In the genomic region with DNA sequence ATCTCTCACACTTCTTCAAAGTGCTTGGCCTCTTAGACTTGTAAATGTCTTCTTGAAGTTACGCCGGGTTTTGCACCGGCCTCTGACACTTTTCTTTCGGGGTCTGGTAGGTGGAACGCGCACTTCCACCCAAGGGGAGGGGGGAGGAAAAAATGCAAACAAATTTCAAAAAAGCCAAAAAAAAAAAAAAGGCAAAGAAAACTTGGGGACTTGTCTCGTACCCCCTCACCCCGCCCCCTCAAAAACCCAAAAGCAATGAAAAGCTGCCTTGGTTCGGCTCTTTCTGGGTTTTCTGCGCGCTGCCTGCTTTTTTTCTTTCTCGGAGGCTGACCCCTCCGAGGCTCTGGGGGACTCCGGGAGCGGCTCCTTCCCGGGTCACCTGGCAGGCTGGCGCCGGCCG, we compare ENCODE assay signal across 8 mouse cellular contexts. TPM values are rescaled to one million over a fixed set of nuclear protein-coding genes. Genes with fewer than 3 reads are reported as not detected.
DNase-seq lines count a peak whose midpoint lies in the region; ATAC-seq and TF ChIP-seq lines count a peak whose summit lies in the region.

A gene (minus strand): TSS at position 120 of the 400 bp plus-strand sequence.

- no peaks in the 10 kb centered on the region for H3K4me1 ChIP-seq in kidney, adult 2 months (ENCODE audit: control insufficient read depth, insufficient read depth, low read length)
- peaks cover 51% of the 10 kb centered on the region for H3K4me1 ChIP-seq in hindbrain, embryonic 10.5 days (replicated peaks)
- peaks cover 2% of the 10 kb centered on the region; the same call in 1 of the 2 replicates for H3K4me1 ChIP-seq in liver, embryonic 11.5 days (replicated peaks; ENCODE audit: control insufficient read depth, insufficient read depth, low read length)

- H3K36me3 ChIP-seq in kidney, adult 2 months (ENCODE audit: control insufficient read depth, insufficient read depth, low read length) = no peaks in the 10 kb centered on the region
- no peaks in the 10 kb centered on the region for H3K36me3 ChIP-seq in hindbrain, embryonic 10.5 days
- H3K36me3 ChIP-seq in liver, embryonic 11.5 days (ENCODE audit: control insufficient read depth, insufficient read depth, low read length) = no peaks in the 10 kb centered on the region

- peak within 1 kb of the TSS; percentile 77 for H3K4me2 ChIP-seq in liver, embryonic 11.5 days

- H3K27ac ChIP-seq in kidney, adult 2 months (ENCODE audit: insufficient read depth, low read depth, low read length) = no peak within 1 kb of the TSS
- H3K27ac ChIP-seq in hindbrain, embryonic 10.5 days = peak within 1 kb of the TSS; percentile 95
- no peak within 1 kb of the TSS; the same call in 1 of the 2 replicates for H3K27ac ChIP-seq in liver, embryonic 11.5 days (ENCODE audit: low read depth, low read length)

- DNase-seq in kidney, adult 2 months = no peak
- no peak for DNase-seq in kidney, adult 9 months
- DNase-seq in R1 (ENCODE audit: low read depth, low spot score) = peak; percentile 24
- DNase-seq in hindbrain, embryonic 10.5 days (ENCODE audit: low spot score) = no peak
- no peak for DNase-seq in liver, embryonic 11.5 days (ENCODE audit: low spot score)
- DNase-seq in right cerebral cortex, adult 2 months (ENCODE audit: low spot score in 2 of 2) = no peak
- no peak for DNase-seq in urinary bladder, postnatal 14 days (ENCODE audit: low spot score)
- DNase-seq in thymus, postnatal 14 days = no peak

- ATAC-seq in liver, embryonic 11.5 days (replicated peaks; ENCODE audit: low FRiP score) = no peak

- peaks cover 7% of the 10 kb centered on the region for H3K27me3 ChIP-seq in kidney, adult 2 months (replicated peaks; ENCODE audit: control insufficient read depth, insufficient read depth, low read length)
- peaks cover 90% of the 10 kb centered on the region for H3K27me3 ChIP-seq in hindbrain, embryonic 10.5 days (ENCODE audit: insufficient read depth, poor library complexity, severe bottlenecking)
- peaks cover 79% of the 10 kb centered on the region for H3K27me3 ChIP-seq in liver, embryonic 11.5 days (replicated peaks; ENCODE audit: control insufficient read depth, insufficient read depth, low read length)

- no peak for TF ChIP-seq CTCF in kidney, adult 2 months (conservative IDR thresholded peaks at IDR 0.05; ENCODE audit: insufficient read depth, insufficient read length, low read depth, low read length)

- no peaks in the 10 kb centered on the region for H3K9me3 ChIP-seq in hindbrain, embryonic 10.5 days
- H3K9me3 ChIP-seq in liver, embryonic 11.5 days (ENCODE audit: control insufficient read depth, low read length) = no peaks in the 10 kb centered on the region

- under 1% methylated on average over 19 of the region's 19 CpGs for WGBS in kidney, adult 2 months
- under 1% methylated on average over 19 of the region's 19 CpGs for WGBS in hindbrain, embryonic 10.5 days
- under 1% methylated on average over 19 of the region's 19 CpGs for WGBS in liver, embryonic 11.5 days

- H3K9ac ChIP-seq in liver, embryonic 11.5 days (ENCODE audit: low read depth, low read length) = peak within 1 kb of the TSS; percentile 44; the same call in 1 of the 2 replicates

- H3K4me3 ChIP-seq in kidney, adult 2 months (ENCODE audit: insufficient read depth, low read depth, low read length) = peak within 1 kb of the TSS; percentile 29
- peak within 1 kb of the TSS; percentile 69 for H3K4me3 ChIP-seq in hindbrain, embryonic 10.5 days
- peak within 1 kb of the TSS; percentile 56 for H3K4me3 ChIP-seq in liver, embryonic 11.5 days (ENCODE audit: low read depth, low read length)

- TF ChIP-seq POLR2A in kidney, adult 2 months (IDR thresholded peaks at IDR 0.05; ENCODE audit: low read depth, low read length) = no peak

RNA-seq across cellular contexts. Expression of the gene that starts here (rescaled TPM):
- polyA plus RNA-seq in kidney, adult 2 months (2012; rRNA removed) = 4.9 and 5.4 TPM in 2 replicates
- polyA plus RNA-seq in hindbrain, embryonic 10.5 days (2016; fragmentation: Nextera tagmentation; extraction: Ambion mirVana) = 3.0 and 3.3 TPM in 2 replicates
- 0.53 and 0.90 TPM in 2 replicates for polyA plus RNA-seq in liver, embryonic 11.5 days (2014; fragmentation: Nextera tagmentation; extraction: Ambion mirVana)
